Mouse (Mus musculus) B cell, adult 62 days (primary cell): ENCODE measurements around the gene Foxp4. TPM values are rescaled to one million over a fixed set of nuclear protein-coding genes. Genes with fewer than 3 reads are reported as not detected.

ENCODE experiments used
- total RNA-seq: library from RNA; stranded (reverse); gene quantifications from 4 replicates; pipeline ENCODE4 v1.2.4, GENCODE M21; 2023

The Foxp4 gene
- 82.2 to 124 TPM (median 93.7 TPM) in 4 replicates for total RNA-seq

DNA sequence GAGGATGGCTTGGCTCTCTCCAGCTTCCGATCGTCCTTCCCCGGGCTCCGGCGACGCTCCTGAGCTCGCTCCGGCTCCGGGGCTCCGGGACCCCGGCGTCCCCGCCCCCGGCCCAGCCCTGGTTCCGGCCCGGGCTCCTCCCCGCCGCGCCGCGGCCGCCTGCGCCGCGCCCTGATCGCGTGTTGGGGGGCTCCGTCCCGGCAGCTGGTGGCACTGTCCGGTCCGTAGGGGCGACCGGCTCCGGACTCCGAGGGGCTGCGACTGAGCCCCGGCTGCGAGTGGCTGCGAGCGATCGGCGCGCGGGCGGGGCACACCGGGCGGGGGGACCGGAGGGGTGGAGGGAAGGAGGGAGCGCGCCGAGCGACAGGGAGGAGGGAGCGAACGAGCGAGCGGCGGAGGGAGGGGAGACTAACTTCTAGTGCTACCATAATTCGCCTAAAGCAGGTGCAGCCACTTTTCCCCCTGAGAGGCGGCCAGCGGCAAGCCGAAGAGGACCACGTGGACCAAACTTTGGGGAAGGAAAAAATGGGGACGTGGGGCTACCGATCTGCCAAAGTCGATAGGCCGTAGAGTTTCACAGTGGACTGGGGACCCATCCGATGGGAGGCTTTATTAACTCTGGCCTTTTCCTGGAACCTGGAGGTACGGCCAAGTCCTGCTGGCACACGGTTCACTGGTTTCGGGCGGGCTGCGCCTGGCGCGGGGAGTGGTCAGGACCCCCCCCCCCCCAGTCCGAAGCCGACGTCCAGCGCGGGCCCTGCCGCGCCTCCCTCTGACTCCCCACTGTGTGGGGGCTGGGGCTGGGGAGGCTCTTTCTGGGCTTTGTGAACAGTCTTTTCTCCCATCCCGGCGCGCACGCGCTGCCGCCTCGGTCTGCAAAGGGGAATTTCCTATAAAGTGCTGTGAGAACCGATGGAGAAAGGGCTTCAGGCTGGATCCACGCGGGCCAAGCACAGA lies at the start of gene Foxp4:
TSS of gene Foxp4 (minus strand) at position 263 of the 957 bp plus-strand sequence.

DNA sequence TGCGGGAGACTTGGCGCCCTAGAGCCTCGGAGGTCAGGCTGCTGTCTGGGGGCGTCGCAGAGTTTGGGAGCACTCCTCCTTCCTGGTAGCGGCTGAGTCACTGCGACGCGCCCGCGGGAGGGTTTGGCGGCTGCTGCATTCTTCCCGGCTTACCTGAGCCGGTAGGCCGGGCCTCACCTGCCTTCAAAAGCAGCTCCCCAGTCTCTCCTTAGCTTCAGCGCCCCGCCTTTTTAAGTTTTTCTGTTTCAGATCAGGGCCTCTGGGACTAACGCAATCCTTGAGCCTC lies 90.0 kb downstream of the Foxp4 start, which contains the start of gene Mdfi:
TSS of gene Mdfi (minus strand) at position 210 of the 286 bp plus-strand sequence.

Other genes with a start within 250 kb of the Foxp4 start
- 139 to 163 TPM (median 141 TPM) in 4 replicates for gene Tomm6, start 236.3 kb downstream of the Foxp4 start, total RNA-seq
- 0.41 to 4.3 TPM (median 1.3 TPM) in 4 replicates for gene Frs3, start 235.6 kb downstream of the Foxp4 start, total RNA-seq
- 0.24 TPM in 1 of 4 replicates, not detected in the others for gene Gm21981, start 230.2 kb downstream of the Foxp4 start, total RNA-seq
- gene Prickle4, start 229.9 kb downstream of the Foxp4 start, total RNA-seq, result not detected in 4 replicates
- not detected in 4 replicates for gene Pgc, start 197.8 kb downstream of the Foxp4 start, total RNA-seq
- gene Tfeb, start 187.6 kb downstream of the Foxp4 start, total RNA-seq, result 173 to 190 TPM (median 184 TPM) in 4 replicates
- not detected in 4 replicates for gene Mdfi, start 90.0 kb downstream of the Foxp4 start, total RNA-seq
- gene 1700122O11Rik, start 113.6 kb upstream of the Foxp4 start, total RNA-seq, result not detected in 4 replicates
- gene 1700067P10Rik, start 164.7 kb upstream of the Foxp4 start, total RNA-seq, result not detected in 4 replicates
- gene 9830107B12Rik, start 221.6 kb upstream of the Foxp4 start, total RNA-seq, result 0.30 to 0.60 TPM (median 0.32 TPM) in 3 of 4 replicates, not detected in the other
- 0.72 to 1.5 TPM in 2 of 4 replicates, not detected in the others for gene A530064D06Rik, start 242.6 kb upstream of the Foxp4 start, total RNA-seq